Mouse (Mus musculus) hindbrain, embryonic 11.5 days (tissue): ENCODE data around the gene Ror2. TPM values are rescaled to one million over a fixed set of nuclear protein-coding genes. Genes with fewer than 3 reads are reported as not detected.

Experiments used
- ATAC-seq: fragments of 200-750 bp; cut with Nextera tagmentation; 2 replicates; pipeline ENCODE4 v1.8.0; 2017; ENCODE audit warnings: mild to moderate bottlenecking, moderate TSS enrichment, moderate library complexity; ENCODE audit not compliant: low FRiP score
- DNase-seq: peaks from one replicate; pipeline ENCODE4 v3.0.0-alpha.2; 2015; ENCODE audit warnings: low spot score
- H3K27ac ChIP-seq: fragments of 300-500 bp; sonication (generic); 2 replicates; pipeline ENCODE4 v1.5.1; 2014; ENCODE audit warnings: mild to moderate bottlenecking, low read depth, low read length
- H3K27me3 ChIP-seq: fragments of 300-500 bp; sonication (generic); 2 replicates; pipeline ENCODE4 v1.6.1; 2014; ENCODE audit warnings: mild to moderate bottlenecking, low read length, moderate library complexity, mixed read lengths; ENCODE audit not compliant: control insufficient read depth, insufficient read depth
- H3K36me3 ChIP-seq: fragments of 300-500 bp; sonication (generic); 2 replicates; pipeline ENCODE4 v1.6.1; 2014; ENCODE audit warnings: mild to moderate bottlenecking, low read length, moderate library complexity, mixed read lengths; ENCODE audit not compliant: control insufficient read depth, insufficient read depth
- H3K4me1 ChIP-seq: fragments of 300-500 bp; sonication (generic); replicated peaks from 2 replicates; pipeline ENCODE4 v1.6.1; 2014; ENCODE audit warnings: low read length, mixed read lengths; ENCODE audit not compliant: control insufficient read depth, insufficient read depth
- H3K4me2 ChIP-seq: fragments of 300-500 bp; sonication (generic); replicated peaks from 2 replicates; pipeline ENCODE4 v1.6.1; 2014; ENCODE audit warnings: mild to moderate bottlenecking, low read depth, low read length
- H3K4me3 ChIP-seq: fragments of 300-500 bp; sonication (generic); 2 replicates; pipeline ENCODE4 v1.5.1; 2014; ENCODE audit warnings: low read depth, low read length
- H3K9ac ChIP-seq: fragments of 300-500 bp; sonication (generic); 2 replicates; pipeline ENCODE4 v1.6.1; 2014; ENCODE audit warnings: low read depth, low read length
- H3K9me3 ChIP-seq: fragments of 300-500 bp; sonication (generic); 2 replicates; pipeline ENCODE4 v1.6.1; 2016; ENCODE audit warnings: low read length; ENCODE audit not compliant: control insufficient read depth
- WGBS: fragments of 180-500 bp; shearing (Covaris S2); extraction: QIAGEN DNeasy Blood & Tissue Kit; methylation state at CpG from one replicate; pipeline ENCODE4 v1.1.7; 2014; 5-methylcytosine and 5-hydroxymethylcytosine counted together
- polyA plus RNA-seq: library from polyadenylated mRNA; unstranded; fragments of >200 nt; fragmentation: Nextera tagmentation; extraction: Ambion mirVana; gene quantifications from 2 replicates; pipeline ENCODE4 v1.2.1, GENCODE M21; 2014

Ror2 gene
- polyA plus RNA-seq, 1 experiment from 2014 or later = 5.4 TPM

DNA sequence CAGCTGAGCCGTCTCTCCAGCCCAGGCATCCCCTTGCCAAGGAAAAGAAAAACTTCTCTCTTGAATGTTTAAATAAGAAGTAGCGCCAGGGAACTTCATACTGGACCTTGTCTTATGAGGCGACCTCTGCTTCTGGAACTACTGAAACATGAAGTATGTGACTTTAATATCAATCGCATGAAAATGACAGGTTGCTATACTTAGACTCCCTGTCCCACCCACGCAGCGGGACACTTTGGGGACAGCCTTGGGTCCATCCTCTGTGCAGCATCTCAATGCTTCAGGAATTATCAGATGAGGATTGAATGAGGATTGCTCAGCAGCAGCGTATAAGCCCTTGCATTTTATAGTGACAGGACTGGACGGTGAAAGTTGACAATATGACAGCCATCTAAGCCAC, 122.9 kb downstream of the Ror2 start:
- DNase-seq = no peak
- no peak for ATAC-seq
- no peak overlapping the region for H3K27ac ChIP-seq
- no peaks in the 10 kb centered on the region for H3K4me1 ChIP-seq
- H3K9ac ChIP-seq = no peak overlapping the region
- H3K9me3 ChIP-seq = no peaks in the 10 kb centered on the region
- H3K36me3 ChIP-seq = no peaks in the 10 kb centered on the region
- H3K27me3 ChIP-seq = no peaks in the 10 kb centered on the region
- WGBS = 85% methylated on average over 8 of the region's 8 CpGs
- H3K4me2 ChIP-seq = no peak overlapping the region
- H3K4me3 ChIP-seq = no peak overlapping the region

GRCm38 (mm10) chr13:53159501-53159900, 126.4 kb downstream of the Ror2 start:
- Histone ChIP-seq H3K36me3 (no peaks in the 10 kb centered on the region), H3K4me1 (no peaks in the 10 kb centered on the region), H3K9me3 (no peaks in the 10 kb centered on the region), H3K27me3 (no peaks in the 10 kb centered on the region), H3K27ac (no peak overlapping the region), H3K9ac (no peak overlapping the region), H3K4me2 (no peak overlapping the region), H3K4me3 (no peak overlapping the region)
- DNase-seq = no peak
- 74% methylated on average over 6 of the region's 6 CpGs for WGBS
- ATAC-seq = no peak

DNA sequence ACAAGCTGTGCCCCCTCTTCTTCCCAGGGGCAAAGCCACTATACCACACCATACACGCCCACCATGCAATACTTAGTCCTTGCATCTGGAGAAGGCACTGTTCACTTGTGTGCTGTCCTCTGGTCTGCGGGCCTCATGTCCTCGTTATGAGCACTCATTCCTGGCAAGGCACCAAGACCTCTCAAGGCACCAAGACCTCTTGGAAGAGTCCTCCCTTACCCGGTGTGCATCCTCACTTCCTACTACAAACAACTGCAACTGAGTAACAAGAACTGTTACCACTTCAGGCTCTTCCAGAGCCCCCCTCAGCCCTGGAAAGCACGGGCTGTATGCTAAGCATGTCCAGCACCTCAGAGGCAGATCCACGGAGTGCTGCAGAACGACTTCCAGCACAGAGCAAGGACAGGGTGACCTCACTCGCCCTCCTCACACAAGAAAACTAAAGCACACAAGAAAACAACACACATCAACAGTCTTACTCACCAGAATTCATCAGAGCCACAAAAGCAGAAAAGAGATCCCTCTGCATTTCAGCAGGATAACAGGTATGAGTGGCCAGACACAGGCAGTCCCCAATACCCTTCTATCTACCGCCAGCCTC, 127.4 kb downstream of the Ror2 start:
- no peaks in the 10 kb centered on the region for H3K36me3 ChIP-seq
- no peak for ATAC-seq
- WGBS = 83% methylated on average over 9 of the region's 9 CpGs
- no peak overlapping the region for H3K9ac ChIP-seq
- H3K27ac ChIP-seq = no peak overlapping the region
- H3K4me3 ChIP-seq = no peak overlapping the region
- no peaks in the 10 kb centered on the region for H3K27me3 ChIP-seq
- no peak for DNase-seq
- H3K4me2 ChIP-seq = no peak overlapping the region
- no peaks in the 10 kb centered on the region for H3K4me1 ChIP-seq
- H3K9me3 ChIP-seq = no peaks in the 10 kb centered on the region

- ATAC-seq (no peak), DNase-seq (no peak)
- Histone ChIP-seq H3K36me3 (no peaks in the 10 kb centered on the region), H3K4me3 (no peak overlapping the region), H3K27ac (no peak overlapping the region), H3K4me2 (no peak overlapping the region), H3K9me3 (no peaks in the 10 kb centered on the region), H3K9ac (no peak overlapping the region), H3K27me3 (no peaks in the 10 kb centered on the region), H3K4me1 (no peaks in the 10 kb centered on the region)
- 90% methylated on average over 15 of the region's 15 CpGs for WGBS
Measured at GRCm38 (mm10) chr13:53156911-53157310, 129.0 kb downstream of the Ror2 start.

DNA sequence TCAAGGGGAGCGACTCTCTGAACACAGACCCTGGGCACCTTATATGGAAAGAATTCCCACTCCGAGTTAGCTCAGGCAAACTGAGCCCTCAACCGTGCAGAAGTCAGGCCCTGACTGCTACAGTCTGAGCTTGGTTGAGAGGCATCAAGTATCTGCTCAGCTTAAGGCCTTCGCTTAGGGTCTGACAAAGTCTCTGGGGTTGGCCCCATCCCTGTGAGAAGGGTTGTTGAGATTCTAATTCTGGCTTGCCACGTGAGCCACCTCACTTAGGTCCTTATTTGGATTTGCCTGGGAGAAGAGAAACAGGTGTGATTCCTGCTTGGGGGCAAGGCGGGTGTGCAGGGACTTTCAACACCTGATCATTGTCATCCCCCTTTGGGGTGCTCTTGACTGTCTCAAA, 129.6 kb downstream of the Ror2 start:
- WGBS = 81% methylated on average over 6 of the region's 6 CpGs
- H3K4me3 ChIP-seq = no peak overlapping the region
- H3K27me3 ChIP-seq = no peaks in the 10 kb centered on the region
- no peaks in the 10 kb centered on the region for H3K9me3 ChIP-seq
- no peak overlapping the region for H3K4me2 ChIP-seq
- no peak overlapping the region for H3K27ac ChIP-seq
- no peak for ATAC-seq
- no peaks in the 10 kb centered on the region for H3K36me3 ChIP-seq
- no peak for DNase-seq
- H3K4me1 ChIP-seq = no peaks in the 10 kb centered on the region
- H3K9ac ChIP-seq = no peak overlapping the region

- WGBS = 76% methylated on average over 3 of the region's 3 CpGs
- no peak for ATAC-seq
- H3K9ac ChIP-seq = no peak overlapping the region
- H3K4me3 ChIP-seq = no peak overlapping the region
- no peaks in the 10 kb centered on the region for H3K9me3 ChIP-seq
- H3K4me2 ChIP-seq = no peak overlapping the region
- no peaks in the 10 kb centered on the region for H3K27me3 ChIP-seq
- H3K4me1 ChIP-seq = peaks cover 4% of the 10 kb centered on the region; the same call in 1 of the 2 replicates
- no peak overlapping the region for H3K27ac ChIP-seq
- DNase-seq = no peak
- H3K36me3 ChIP-seq = no peaks in the 10 kb centered on the region
Measured at GRCm38 (mm10) chr13:53145511-53145910, 140.4 kb downstream of the Ror2 start.

DNA sequence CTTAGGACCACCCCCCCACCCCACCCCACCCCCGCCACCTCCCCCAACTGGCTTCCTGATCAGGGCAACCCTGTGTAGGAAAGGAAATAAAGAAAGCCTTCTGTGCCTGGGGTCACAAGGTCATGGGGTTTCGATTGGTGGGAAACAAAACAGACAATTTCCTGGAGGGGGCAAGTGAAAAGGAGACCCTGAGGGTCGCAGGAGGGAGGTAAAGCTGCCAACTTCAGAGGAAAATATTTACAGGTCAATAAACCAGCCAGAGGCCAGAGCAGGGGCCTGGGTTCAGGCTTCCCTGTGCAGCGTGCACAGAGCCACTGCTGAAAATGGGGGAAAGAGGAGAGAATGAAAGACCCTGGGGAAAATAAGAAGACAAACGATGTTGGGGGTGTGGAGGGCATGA, 142.8 kb downstream of the Ror2 start:
- no peaks in the 10 kb centered on the region for H3K36me3 ChIP-seq
- no peak overlapping the region for H3K27ac ChIP-seq
- ATAC-seq (no peak), DNase-seq (peak; percentile 21)
- H3K4me3 ChIP-seq = no peak overlapping the region
- H3K9ac ChIP-seq = no peak overlapping the region
- WGBS = 3% methylated on average over 5 of the region's 5 CpGs
- H3K4me1 ChIP-seq = peaks cover 4% of the 10 kb centered on the region; the same call in 1 of the 2 replicates
- no peak overlapping the region for H3K4me2 ChIP-seq
- H3K27me3 ChIP-seq = no peaks in the 10 kb centered on the region
- H3K9me3 ChIP-seq = no peaks in the 10 kb centered on the region

- Histone ChIP-seq H3K36me3 (no peaks in the 10 kb centered on the region), H3K9ac (no peak overlapping the region), H3K27ac (no peak overlapping the region), H3K27me3 (no peaks in the 10 kb centered on the region), H3K9me3 (no peaks in the 10 kb centered on the region), H3K4me3 (no peak overlapping the region), H3K4me2 (no peak overlapping the region), H3K4me1 (peaks cover 4% of the 10 kb centered on the region; the same call in 1 of the 2 replicates)
- no peak for ATAC-seq
- no peak for DNase-seq
- WGBS = 84% methylated on average over 10 of the region's 10 CpGs
Measured at GRCm38 (mm10) chr13:53142268-53142667, 143.7 kb downstream of the Ror2 start.

DNA sequence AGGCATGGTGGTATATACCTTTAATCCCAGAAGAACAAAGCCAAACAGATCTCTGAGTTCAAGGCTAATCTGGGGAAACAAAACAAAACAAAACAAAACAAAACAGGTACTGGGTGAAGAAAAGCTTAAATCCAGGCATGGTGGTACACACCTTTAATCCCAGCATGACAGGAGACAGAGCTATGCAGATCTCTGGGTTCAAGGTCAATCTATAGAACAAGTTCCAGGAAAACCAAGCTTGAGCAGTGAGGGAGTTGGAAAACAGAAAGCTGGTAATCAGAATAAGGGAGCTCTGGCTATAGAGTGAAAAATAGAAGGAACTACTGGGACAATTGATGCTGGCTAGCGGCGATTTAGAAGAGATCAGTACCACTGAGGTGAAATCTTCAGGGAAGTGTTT, 145.6 kb downstream of the Ror2 start:
- DNase-seq (no peak), ATAC-seq (no peak)
- Histone ChIP-seq H3K4me2 (no peak overlapping the region), H3K4me1 (peaks cover 4% of the 10 kb centered on the region; the same call in 1 of the 2 replicates), H3K9me3 (no peaks in the 10 kb centered on the region), H3K27me3 (no peaks in the 10 kb centered on the region), H3K27ac (no peak overlapping the region), H3K4me3 (no peak overlapping the region), H3K36me3 (no peaks in the 10 kb centered on the region), H3K9ac (no peak overlapping the region)
- 68% methylated on average over 2 of the region's 2 CpGs for WGBS
